Mouse (Mus musculus): ENCODE measurements at regions not wholly inside any gene's neighbourhood (a gene's known extent, or its start where the extent isn't known, plus 50 kb on each side); places are given as distances from the start of the nearest gene placed in this dataset.

DNA sequence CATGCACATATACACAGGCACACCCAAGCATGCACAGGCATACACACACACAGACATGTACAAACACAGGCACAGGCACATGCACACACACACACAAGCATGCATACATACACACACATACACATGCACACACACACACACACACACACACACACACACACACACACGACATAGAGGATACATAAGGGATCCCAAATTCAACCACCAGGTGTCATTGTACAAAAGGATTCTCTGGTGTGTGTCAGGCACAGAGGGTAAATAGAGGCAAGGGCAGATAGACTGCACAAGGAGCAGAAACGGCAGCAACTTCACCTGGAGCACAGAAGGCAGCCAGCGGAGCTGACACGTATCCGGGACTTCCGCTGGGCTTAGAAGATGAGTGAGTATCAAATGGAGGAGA, 428.1 kb upstream of the Zmiz1 start:
- no peaks in the 10 kb centered on the region for H3K9me3 ChIP-seq (ENCODE audit: control insufficient read depth, low read length)
- H3K4me1 ChIP-seq (replicated peaks; ENCODE audit: control insufficient read depth, insufficient read depth, low read length): no peaks in the 10 kb centered on the region
- H3K4me2 ChIP-seq (ENCODE audit: low read depth, low read length): no peak overlapping the region
- no peak overlapping the region for H3K9ac ChIP-seq (ENCODE audit: low read length)
- no peak overlapping the region for H3K4me3 ChIP-seq (ENCODE audit: low read length)
- ATAC-seq (ENCODE audit: low read depth): no peak
- no peaks in the 10 kb centered on the region; the same call in 1 of the 2 replicates for H3K27me3 ChIP-seq (ENCODE audit: control insufficient read depth, insufficient read depth, low read depth, low read length)
- no peak overlapping the region for H3K27ac ChIP-seq (ENCODE audit: low read length)
- WGBS: 71% methylated on average over 6 of the region's 6 CpGs
- no peaks in the 10 kb centered on the region for H3K36me3 ChIP-seq (ENCODE audit: control insufficient read depth, insufficient read depth, low read length)

- 69% methylated on average over 12 of the region's 12 CpGs for WGBS
Measured at GRCm38 (mm10) chr14:25031756-25032680, 427.0 kb upstream of the Zmiz1 start.

GRCm38 (mm10) chr14:25032899-25033298, 426.1 kb upstream of the Zmiz1 start:
- H3K4me3 ChIP-seq (ENCODE audit: low read length): no peak overlapping the region
- H3K9me3 ChIP-seq (ENCODE audit: control insufficient read depth, low read length): no peaks in the 10 kb centered on the region
- no peak overlapping the region for H3K4me2 ChIP-seq (ENCODE audit: low read depth, low read length)
- H3K4me1 ChIP-seq (replicated peaks; ENCODE audit: control insufficient read depth, insufficient read depth, low read length): no peaks in the 10 kb centered on the region
- no peaks in the 10 kb centered on the region for H3K27me3 ChIP-seq (ENCODE audit: control insufficient read depth, insufficient read depth, low read depth, low read length)
- ATAC-seq (ENCODE audit: low read depth): no peak
- H3K36me3 ChIP-seq (ENCODE audit: control insufficient read depth, insufficient read depth, low read length): no peaks in the 10 kb centered on the region
- no peak overlapping the region for H3K27ac ChIP-seq (ENCODE audit: low read length)
- WGBS: 83% methylated on average over 2 of the region's 2 CpGs
- no peak overlapping the region for H3K9ac ChIP-seq (ENCODE audit: low read length)

More at GRCm38 (mm10) chr14:25031756-25032680, 427.0 kb upstream of the Zmiz1 start:
- Histone ChIP-seq H3K9me3 (ENCODE audit: control insufficient read depth, low read length) (no peaks in the 10 kb centered on the region), H3K27ac (ENCODE audit: low read length) (no peak overlapping the region), H3K9ac (ENCODE audit: low read length) (no peak overlapping the region), H3K27me3 (ENCODE audit: control insufficient read depth, insufficient read depth, low read depth, low read length) (no peaks in the 10 kb centered on the region; the same call in 1 of the 2 replicates), H3K4me2 (ENCODE audit: low read depth, low read length) (no peak overlapping the region), H3K4me1 (replicated peaks; ENCODE audit: control insufficient read depth, insufficient read depth, low read length) (no peaks in the 10 kb centered on the region), H3K36me3 (ENCODE audit: control insufficient read depth, insufficient read depth, low read length) (no peaks in the 10 kb centered on the region), H3K4me3 (ENCODE audit: low read length) (no peak overlapping the region)
- no peak for ATAC-seq (ENCODE audit: low read depth)

GRCm38 (mm10) chr14:25042265-25042664, 416.7 kb upstream of the Zmiz1 start:
- Histone ChIP-seq H3K9me3 (ENCODE audit: control insufficient read depth, low read length) (no peaks in the 10 kb centered on the region), H3K4me2 (ENCODE audit: low read depth, low read length) (no peak overlapping the region), H3K36me3 (ENCODE audit: control insufficient read depth, insufficient read depth, low read length) (no peaks in the 10 kb centered on the region), H3K4me3 (ENCODE audit: low read length) (no peak overlapping the region), H3K27ac (ENCODE audit: low read length) (no peak overlapping the region), H3K27me3 (ENCODE audit: control insufficient read depth, insufficient read depth, low read depth, low read length) (no peaks in the 10 kb centered on the region), H3K4me1 (replicated peaks; ENCODE audit: control insufficient read depth, insufficient read depth, low read length) (no peaks in the 10 kb centered on the region; the same call in 1 of the 2 replicates), H3K9ac (ENCODE audit: low read length) (no peak overlapping the region)
- WGBS: 28% methylated on average over 5 of the region's 5 CpGs
- ATAC-seq (ENCODE audit: low read depth): no peak

DNA sequence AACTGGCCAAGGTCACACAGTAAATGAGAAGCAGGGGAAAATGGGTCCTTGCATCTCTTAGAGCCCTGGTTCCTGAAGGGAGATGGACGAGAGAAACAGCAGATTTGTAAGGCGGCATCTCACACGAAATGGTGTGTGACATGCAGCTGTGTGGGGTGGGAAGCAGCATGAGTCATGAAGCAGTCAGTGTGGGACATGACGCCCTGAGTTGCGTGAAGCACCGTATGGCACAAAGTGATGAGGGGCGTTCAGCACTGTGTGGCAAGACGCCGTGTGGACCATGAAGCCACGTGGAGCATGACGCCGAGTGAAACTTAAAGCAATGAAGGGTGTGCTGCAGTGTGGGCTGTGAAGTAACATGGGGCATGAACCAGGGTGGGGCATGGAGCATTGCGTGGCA, 414.9 kb upstream of the Zmiz1 start:
- H3K27ac ChIP-seq (ENCODE audit: low read length): no peak overlapping the region
- no peaks in the 10 kb centered on the region; the same call in 1 of the 2 replicates for H3K4me1 ChIP-seq (replicated peaks; ENCODE audit: control insufficient read depth, insufficient read depth, low read length)
- no peak overlapping the region for H3K4me3 ChIP-seq (ENCODE audit: low read length)
- no peak overlapping the region for H3K9ac ChIP-seq (ENCODE audit: low read length)
- no peaks in the 10 kb centered on the region for H3K36me3 ChIP-seq (ENCODE audit: control insufficient read depth, insufficient read depth, low read length)
- WGBS: 87% methylated on average over 13 of the region's 13 CpGs
- H3K27me3 ChIP-seq (ENCODE audit: control insufficient read depth, insufficient read depth, low read depth, low read length): no peaks in the 10 kb centered on the region
- no peak overlapping the region for H3K4me2 ChIP-seq (ENCODE audit: low read depth, low read length)
- H3K9me3 ChIP-seq (ENCODE audit: control insufficient read depth, low read length): no peaks in the 10 kb centered on the region
- ATAC-seq (ENCODE audit: low read depth): no peak

GRCm38 (mm10) chr14:25044867-25045266, 414.1 kb upstream of the Zmiz1 start:
- peak; percentile 54; the same call in 1 of the 2 replicates for ATAC-seq (ENCODE audit: low read depth)
- Histone ChIP-seq H3K27me3 (ENCODE audit: control insufficient read depth, insufficient read depth, low read depth, low read length) (no peaks in the 10 kb centered on the region), H3K4me1 (replicated peaks; ENCODE audit: control insufficient read depth, insufficient read depth, low read length) (no peaks in the 10 kb centered on the region; the same call in 1 of the 2 replicates), H3K4me3 (ENCODE audit: low read length) (no peak overlapping the region), H3K27ac (ENCODE audit: low read length) (no peak overlapping the region), H3K9ac (ENCODE audit: low read length) (no peak overlapping the region), H3K36me3 (ENCODE audit: control insufficient read depth, insufficient read depth, low read length) (no peaks in the 10 kb centered on the region), H3K4me2 (ENCODE audit: low read depth, low read length) (no peak overlapping the region), H3K9me3 (ENCODE audit: control insufficient read depth, low read length) (no peaks in the 10 kb centered on the region)
- WGBS: 36% methylated on average over 7 of the region's 7 CpGs

DNA sequence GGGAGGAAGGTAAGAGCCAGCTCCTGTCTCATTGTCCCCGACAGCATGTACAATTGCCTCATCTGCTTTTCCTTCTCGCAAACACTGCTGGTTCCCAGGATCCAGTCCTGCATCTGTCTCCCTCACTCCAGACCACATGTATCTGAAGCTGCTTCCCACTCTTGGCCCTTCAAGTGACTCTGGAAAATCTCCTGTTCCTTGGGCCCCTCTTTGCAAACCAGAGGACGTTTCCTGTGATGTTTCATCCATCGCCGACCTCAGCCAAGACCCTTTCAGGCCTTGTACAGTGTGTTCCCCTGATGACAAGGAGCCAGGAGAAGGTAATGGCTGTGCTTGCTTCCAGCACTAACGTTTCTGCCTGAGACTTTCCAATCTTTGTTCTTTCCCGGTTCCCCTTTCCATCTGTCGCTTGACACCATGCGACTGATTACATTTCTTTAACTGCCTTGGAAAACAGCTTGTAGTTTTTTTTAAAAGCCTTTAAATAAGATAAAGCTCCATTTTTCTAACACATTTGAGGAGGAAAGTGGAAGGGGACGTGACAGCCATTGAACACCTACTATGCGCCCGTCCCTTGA, 408.2 kb upstream of the Zmiz1 start:
- 40% methylated on average over 12 of the region's 12 CpGs for WGBS
- ATAC-seq (ENCODE audit: low read depth): 0 out of 2 replicates have a peak, but pooled peaks have one; percentile 20
- H3K9me3 ChIP-seq (ENCODE audit: control insufficient read depth, low read length): no peaks in the 10 kb centered on the region
- no peak overlapping the region for H3K4me3 ChIP-seq (ENCODE audit: low read length)
- H3K27ac ChIP-seq (ENCODE audit: low read length): no peak overlapping the region
- H3K27me3 ChIP-seq (ENCODE audit: control insufficient read depth, insufficient read depth, low read depth, low read length): no peaks in the 10 kb centered on the region
- no peak overlapping the region for H3K9ac ChIP-seq (ENCODE audit: low read length)
- H3K36me3 ChIP-seq (ENCODE audit: control insufficient read depth, insufficient read depth, low read length): no peaks in the 10 kb centered on the region
- H3K4me1 ChIP-seq (replicated peaks; ENCODE audit: control insufficient read depth, insufficient read depth, low read length): no peaks in the 10 kb centered on the region
- no peak overlapping the region for H3K4me2 ChIP-seq (ENCODE audit: low read depth, low read length)

GRCm38 (mm10) chr14:25052175-25052574, 406.8 kb upstream of the Zmiz1 start:
- no peak overlapping the region for H3K9ac ChIP-seq (ENCODE audit: low read length)
- no peak overlapping the region for H3K4me2 ChIP-seq (ENCODE audit: low read depth, low read length)

GRCm38 (mm10) chr14:25059351-25059750, 399.6 kb upstream of the Zmiz1 start:
- Histone ChIP-seq H3K4me3 (ENCODE audit: low read length) (no peak overlapping the region), H3K9ac (ENCODE audit: low read length) (no peak overlapping the region), H3K27me3 (ENCODE audit: control insufficient read depth, insufficient read depth, low read depth, low read length) (no peaks in the 10 kb centered on the region), H3K4me2 (ENCODE audit: low read depth, low read length) (no peak overlapping the region), H3K4me1 (replicated peaks; ENCODE audit: control insufficient read depth, insufficient read depth, low read length) (no peaks in the 10 kb centered on the region), H3K9me3 (ENCODE audit: control insufficient read depth, low read length) (no peaks in the 10 kb centered on the region), H3K27ac (ENCODE audit: low read length) (no peak overlapping the region), H3K36me3 (ENCODE audit: control insufficient read depth, insufficient read depth, low read length) (no peaks in the 10 kb centered on the region)
- WGBS: 76% methylated on average over 7 of the region's 7 CpGs
- ATAC-seq (ENCODE audit: low read depth): no peak

More at GRCm38 (mm10) chr14:25052175-25052574, 406.8 kb upstream of the Zmiz1 start:
- no peaks in the 10 kb centered on the region for H3K27me3 ChIP-seq (ENCODE audit: control insufficient read depth, insufficient read depth, low read depth, low read length)
- H3K4me3 ChIP-seq (ENCODE audit: low read length): no peak overlapping the region
- no peaks in the 10 kb centered on the region for H3K36me3 ChIP-seq (ENCODE audit: control insufficient read depth, insufficient read depth, low read length)
- no peaks in the 10 kb centered on the region for H3K4me1 ChIP-seq (replicated peaks; ENCODE audit: control insufficient read depth, insufficient read depth, low read length)
- ATAC-seq (ENCODE audit: low read depth): no peak
- H3K27ac ChIP-seq (ENCODE audit: low read length): no peak overlapping the region
- WGBS: 73% methylated on average over 9 of the region's 9 CpGs
- H3K9me3 ChIP-seq (ENCODE audit: control insufficient read depth, low read length): no peaks in the 10 kb centered on the region
